Mouse (Mus musculus) erythroblast, embryonic 14.5 days (primary cell): ENCODE measurements around the gene Rnf217.

Experiments used
- GATA1 ChIP-seq: IDR thresholded peaks from 2 replicates; pipeline ENCODE4 v1.6.1; 2012; ENCODE audit warnings: low read length, inconsistent platforms, mixed read lengths
- TAL1 ChIP-seq: IDR thresholded peaks from 3 replicates; pipeline ENCODE4 v1.6.1; 2012; ENCODE audit warnings: low read length, inconsistent platforms, mixed read lengths

- no peak for TF ChIP-seq TAL1
- no peak for TF ChIP-seq GATA1
Observed at GRCm38 (mm10) chr10:31538243-31538642, 70.7 kb downstream of the Rnf217 start.
